Mouse (Mus musculus): Measurements from ENCODE around the gene Apoc1. TPM values are rescaled to one million over a fixed set of nuclear protein-coding genes. Genes with fewer than 3 reads are reported as not detected.

Gene Apoc1
- total RNA-seq, 1 experiment from 2014 or later: 16.5 TPM

DNA sequence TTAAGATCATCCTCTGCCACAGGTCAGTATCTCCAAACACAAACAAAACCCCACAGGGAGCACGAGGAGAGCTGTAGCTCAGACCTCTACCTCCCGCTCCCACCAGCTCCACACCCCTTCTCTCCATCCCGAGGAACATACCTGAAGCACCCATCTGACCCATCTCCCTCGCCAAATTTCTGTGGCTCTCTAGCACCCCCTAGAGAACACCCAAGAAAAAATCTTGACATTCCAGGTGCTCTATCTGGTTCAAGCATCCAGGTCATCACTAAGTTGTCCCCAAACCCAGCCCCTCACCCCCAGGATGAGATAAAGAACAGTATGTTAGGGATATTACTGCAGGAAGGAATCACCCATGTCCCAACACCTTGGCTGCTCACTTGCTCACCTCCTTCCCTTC, 20.7 kb upstream of the Apoc1 start:
- no peak for ATAC-seq (replicated peaks; ENCODE audit: insufficient number of reproducible peaks, low FRiP score, low TSS enrichment, poor library complexity, severe bottlenecking)

DNA sequence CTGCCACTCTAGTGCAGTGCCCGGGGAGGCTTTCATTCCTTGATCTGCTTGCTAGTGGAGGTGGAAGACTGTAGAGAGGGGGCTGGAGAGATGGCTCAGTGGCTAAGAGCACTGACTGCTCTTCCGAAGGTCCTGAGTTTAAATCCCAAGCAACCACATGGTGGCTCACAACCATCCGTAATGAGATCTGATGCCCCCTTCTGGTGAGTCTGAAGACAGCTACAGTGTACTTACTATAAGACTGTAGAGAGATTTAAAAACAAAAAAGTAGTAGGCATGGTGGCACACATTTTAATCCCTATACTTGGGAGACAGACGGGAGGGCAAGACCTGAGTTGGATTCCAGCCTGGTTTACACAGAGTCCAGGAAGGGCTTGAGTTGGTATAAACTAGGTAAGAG, 20.0 kb upstream of the Apoc1 start:
- no peak for ATAC-seq (replicated peaks; ENCODE audit: insufficient number of reproducible peaks, low FRiP score, low TSS enrichment, poor library complexity, severe bottlenecking)

DNA sequence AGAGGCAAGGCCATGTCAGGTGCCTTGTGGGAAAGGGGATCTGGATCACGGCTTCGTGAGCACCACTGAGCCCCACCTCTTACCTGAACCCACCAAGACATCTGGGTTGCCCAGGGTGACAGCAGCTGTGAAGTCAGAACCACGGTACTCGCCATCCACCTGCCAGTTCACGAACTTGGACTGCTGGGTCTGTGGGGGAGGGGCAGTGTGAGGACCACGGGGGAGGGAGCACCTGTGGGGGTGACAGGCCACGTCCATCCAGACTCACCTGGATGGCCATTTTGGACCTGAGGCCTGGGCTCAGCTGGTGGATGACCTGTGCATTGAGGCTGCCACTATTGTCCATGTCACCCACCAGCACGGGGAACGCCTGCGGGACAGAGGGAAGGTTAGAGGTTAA, 18.2 kb upstream of the Apoc1 start:
- ATAC-seq (replicated peaks; ENCODE audit: insufficient number of reproducible peaks, low FRiP score, low TSS enrichment, poor library complexity, severe bottlenecking): no peak

DNA sequence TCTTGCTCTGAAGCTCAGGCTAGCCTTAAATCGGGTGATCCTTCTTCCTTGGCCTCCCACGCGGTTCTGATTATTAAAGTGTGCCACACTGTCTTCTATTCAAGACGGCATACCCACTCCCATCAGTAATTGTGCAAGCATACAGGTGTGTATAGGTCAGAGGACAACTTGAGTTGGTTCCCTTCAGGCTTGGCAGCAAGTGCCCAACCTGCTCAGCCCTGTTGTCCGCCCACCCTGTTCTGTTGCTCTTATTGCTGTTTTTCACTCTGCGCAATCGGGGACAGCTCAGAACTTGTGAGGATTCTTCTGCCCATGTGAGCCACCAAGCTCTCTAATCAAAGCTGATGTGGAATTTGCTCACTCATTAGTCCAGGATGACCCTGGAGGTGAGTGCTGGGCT, 12.8 kb upstream of the Apoc1 start:
- ATAC-seq (replicated peaks; ENCODE audit: insufficient number of reproducible peaks, low FRiP score, low TSS enrichment, poor library complexity, severe bottlenecking): no peak

DNA sequence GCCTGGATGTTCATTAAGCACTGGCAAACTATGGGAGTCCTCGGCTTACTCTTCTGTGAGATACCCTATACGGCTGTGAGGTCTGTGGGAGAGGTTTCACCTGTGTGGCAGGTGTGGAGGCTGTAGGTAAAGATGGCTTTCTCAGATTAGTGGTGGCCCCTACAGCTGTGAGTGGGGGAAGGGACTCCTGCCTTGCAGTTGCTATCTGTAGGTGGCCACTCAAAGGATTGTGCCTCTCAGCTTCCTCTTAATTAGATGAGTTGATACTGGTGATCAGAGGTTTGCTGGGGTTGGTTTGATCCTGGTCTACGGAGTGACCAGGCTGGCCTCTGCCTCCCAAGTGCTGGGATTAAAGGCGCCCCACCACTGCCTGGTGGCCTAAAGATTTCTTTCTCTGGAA, 12.0 kb upstream of the Apoc1 start:
- ATAC-seq (replicated peaks; ENCODE audit: insufficient number of reproducible peaks, low FRiP score, low TSS enrichment, poor library complexity, severe bottlenecking): no peak

DNA sequence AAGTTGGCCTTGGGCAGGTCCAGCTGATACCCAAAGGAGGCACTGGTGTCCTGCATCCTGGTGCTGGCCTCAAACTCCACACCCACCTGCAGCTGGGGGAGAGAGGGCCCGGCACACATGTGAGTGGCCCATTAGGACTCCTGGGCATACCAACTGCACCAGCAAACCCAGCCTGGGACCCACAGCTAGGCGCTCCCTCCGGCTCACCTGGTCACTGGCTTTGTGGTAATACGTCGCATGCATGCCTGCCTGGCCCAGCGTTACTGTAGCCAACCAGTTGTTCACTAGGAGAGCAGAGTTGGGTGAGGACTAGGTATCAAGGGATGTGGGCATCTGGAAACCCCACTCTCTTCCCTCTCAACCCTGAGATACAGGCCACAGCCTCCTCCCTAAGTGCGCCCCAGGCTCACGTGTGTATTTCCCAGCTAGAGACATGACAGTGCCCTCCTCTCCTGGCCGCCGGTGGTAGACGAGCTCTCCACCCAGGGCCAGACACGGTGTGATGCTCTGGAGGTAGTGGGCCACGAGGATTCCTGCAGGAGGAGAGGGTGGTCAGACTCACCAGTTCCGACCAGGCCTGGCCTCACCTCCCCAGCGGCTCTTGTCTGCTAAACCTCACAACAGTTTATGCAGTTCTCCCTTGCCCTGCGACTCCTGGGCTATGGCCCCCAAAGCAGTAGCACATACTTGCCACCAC, 10.5 kb upstream of the Apoc1 start:
- ATAC-seq (replicated peaks; ENCODE audit: insufficient number of reproducible peaks, low FRiP score, low TSS enrichment, poor library complexity, severe bottlenecking): no peak

DNA sequence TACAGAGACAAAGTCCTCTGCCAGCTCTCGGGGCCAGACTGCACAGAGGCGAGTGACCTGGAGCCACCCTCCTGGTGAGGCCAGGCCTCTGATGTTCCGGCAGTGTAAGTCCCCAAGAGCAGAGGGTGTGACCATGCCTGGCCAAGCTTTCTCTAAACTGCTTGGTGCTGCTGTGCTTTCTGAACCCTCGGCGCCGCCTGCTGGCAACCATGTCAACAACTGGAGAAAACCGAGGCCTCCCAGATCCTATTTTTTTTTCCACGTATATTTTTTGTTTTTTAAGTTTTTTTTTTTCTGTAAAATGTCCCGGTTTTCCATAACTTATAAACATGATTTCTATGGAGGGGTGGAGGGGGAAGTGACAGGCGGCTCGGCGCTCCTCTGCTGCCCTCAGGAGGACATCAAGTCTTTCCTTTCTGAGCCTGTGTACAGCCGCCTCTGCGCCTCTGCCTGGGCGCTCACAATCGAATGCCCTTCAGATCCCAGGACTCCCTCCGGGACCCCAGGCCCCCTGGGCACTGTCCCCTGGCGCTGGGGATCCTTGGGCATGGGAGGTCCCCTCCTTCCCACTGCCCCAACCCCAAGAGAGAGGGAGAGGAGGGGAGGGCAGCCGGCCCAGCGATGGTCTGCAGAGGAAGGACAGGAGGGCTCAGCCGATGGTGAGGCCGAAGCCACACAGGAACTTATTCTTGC, 8.8 kb upstream of the Apoc1 start:
- ATAC-seq (replicated peaks; ENCODE audit: insufficient number of reproducible peaks, low FRiP score, low TSS enrichment, poor library complexity, severe bottlenecking): peak; percentile 44

DNA sequence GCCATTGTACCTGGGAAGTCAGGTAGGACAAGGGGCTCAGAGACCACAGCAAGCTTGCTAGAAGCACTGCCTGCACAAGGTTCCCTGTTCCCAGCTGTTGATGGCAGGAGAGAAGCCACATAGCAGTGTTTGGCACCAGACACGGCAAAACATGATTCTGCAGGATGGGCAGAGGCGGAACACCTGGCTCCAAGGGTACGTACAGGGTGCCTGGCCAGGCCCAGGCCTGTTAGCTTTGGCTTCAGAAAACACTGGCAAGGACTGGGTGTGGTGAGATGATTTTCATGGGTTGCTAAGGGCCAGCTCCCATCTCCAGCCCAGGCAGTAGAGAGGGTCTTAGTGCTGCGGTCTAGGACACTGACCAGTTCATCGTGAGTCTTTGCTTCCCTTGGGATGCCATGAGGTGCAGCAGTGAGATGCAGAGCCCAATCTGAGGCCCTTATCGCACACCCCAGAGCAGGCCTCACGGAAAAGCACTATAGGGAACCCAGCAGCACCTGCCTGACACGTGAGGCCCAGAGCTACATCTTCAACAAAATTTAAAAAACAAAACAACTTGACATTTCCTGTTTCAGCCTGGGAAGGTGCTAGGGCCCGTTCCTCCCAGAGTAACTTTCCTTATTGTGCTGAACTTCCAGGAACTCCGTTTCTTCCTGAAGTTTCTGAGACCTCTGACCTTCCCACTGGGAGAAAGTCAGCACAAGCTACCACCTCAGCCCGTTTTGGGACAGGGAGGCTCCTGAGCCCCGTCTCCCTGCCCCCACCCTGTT, 8.0 kb upstream of the Apoc1 start:
- no peak for ATAC-seq (replicated peaks; ENCODE audit: insufficient number of reproducible peaks, low FRiP score, low TSS enrichment, poor library complexity, severe bottlenecking)

DNA sequence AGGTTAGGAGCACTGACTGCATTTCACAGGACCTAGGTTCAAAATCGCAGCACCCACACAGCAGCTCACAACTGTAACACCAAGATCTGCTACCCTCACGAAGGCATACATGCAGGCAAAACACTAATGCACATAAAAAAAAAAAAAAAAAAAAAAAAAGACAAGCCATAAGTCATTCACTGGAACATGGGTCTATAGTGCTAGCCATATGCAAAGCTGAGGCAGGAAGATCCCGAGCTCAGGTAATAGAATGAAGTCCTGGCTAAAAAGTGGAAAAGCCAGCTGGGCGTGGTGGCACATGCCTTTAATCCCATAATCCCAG, 7.3 kb upstream of the Apoc1 start:
- ATAC-seq (replicated peaks; ENCODE audit: insufficient number of reproducible peaks, low FRiP score, low TSS enrichment, poor library complexity, severe bottlenecking): no peak

DNA sequence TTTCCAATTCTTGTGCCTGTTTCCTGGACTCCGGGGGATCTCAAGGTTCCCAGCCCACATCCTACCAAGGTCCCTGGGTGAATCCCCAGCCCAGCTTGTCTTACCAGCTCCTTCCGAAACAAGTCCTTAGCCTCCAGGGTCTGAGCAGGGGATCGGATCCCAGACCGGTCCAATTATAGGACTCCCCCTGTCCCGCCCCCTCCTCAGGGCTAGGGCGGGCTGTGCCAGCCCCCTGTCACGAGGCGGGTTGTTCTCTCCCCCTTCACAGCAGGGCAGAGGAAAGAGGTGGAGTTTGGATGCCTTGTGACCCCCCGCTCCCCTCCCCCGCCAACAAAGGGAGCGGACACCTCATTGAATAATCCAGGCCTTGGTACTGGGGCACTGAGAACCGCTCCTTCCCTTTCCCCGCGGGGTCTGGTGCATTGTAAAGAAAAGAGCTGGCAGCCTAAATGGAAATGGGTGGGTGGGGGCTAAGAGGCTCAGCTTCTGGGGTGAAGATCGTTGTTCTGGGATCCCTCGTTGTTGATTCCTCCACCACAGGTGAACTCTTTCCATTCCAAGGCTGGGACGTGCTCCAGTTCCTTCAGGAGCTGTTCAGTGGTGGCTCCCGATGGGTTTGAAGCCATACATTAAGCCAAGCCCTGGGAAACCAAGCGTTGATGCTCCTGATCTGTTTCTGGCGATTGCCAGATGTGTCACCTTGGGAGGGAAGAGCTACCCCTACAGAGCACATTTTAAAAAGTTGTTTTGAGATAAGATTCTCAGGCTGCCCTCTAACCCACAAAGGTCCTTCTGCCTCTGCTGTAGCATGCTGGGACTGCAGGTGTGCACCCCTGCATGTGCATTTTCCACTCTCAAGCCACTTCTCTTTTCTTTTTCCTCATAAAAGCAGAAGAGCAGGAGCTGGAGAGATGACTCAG, 6.7 kb upstream of the Apoc1 start, which contains the start of gene Apoe:
Apoe (minus strand) TSS at position 282 of the 920 bp plus-strand sequence.
- ATAC-seq (replicated peaks; ENCODE audit: insufficient number of reproducible peaks, low FRiP score, low TSS enrichment, poor library complexity, severe bottlenecking): peak; percentile 32

DNA sequence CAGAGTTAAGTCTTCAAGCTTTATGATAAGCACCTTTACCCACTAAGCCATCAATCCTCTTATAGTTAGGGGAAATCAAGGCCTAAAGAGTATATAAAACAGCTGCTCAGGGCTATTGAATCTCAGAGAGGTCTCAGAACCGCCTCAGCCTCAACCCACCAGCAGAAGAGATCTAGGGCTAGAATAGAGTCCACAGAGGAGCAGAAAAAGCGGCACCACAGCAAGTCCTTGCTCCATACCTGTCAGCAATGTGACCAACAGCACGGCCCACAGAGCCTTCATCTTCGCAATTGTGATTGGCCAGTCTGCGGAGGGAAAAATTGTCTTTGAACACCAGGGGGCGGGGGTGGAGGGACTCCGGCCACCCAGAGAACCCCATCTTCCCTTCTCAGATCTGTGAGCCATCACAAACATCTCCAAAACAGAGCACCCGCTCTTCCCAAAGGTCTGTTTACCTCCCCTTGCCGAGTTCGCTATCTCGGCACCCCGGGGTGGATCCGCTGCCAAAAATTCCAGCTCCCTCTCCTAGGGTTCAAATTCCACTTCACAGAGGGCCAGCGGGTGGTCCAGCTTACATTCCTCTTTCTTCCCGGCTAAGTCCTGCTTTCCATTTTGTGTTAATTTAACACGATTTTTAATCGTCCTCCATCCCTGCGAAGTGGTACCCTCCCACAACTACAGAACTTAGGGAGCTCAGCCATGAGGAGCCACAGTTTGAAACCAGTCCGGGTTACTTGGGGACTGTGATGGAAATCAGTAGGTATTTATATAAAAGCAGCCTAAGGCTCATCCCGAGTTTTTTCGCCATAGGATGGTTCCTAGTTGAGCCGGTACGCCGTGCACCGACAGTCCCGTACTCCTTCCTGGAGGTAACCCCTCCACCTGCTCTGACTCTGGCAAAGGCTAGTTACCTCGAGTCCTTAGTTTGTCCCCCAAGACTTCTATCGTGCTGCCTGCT, 5.8 kb upstream of the Apoc1 start:
- peak; percentile 29 for ATAC-seq (replicated peaks; ENCODE audit: insufficient number of reproducible peaks, low FRiP score, low TSS enrichment, poor library complexity, severe bottlenecking)

DNA sequence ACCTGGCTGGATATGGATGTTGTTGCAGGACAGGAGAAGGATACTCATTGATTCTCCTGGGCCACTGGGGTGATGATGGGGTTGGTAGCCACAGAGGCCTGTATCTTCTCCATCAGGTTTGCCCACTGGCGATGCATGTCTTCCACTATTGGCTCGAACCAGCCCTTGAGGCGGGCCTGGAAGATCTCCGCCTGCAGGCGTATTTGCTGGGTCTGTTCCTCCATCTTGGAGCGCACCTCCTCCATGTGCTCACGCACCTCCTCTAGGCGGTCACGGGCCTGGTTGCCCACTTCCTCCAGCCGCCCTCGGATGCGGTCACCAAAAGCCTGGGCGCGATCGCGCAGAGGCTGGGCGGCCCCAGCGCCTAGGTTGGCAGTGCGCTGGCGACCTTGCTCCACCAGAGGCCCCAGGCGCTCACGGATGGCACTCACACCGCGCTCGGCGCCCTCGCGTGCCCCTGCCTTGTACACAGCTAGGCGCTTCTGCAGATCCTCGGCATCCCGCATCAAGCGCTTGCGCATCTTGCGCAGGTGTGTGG, 3.9 kb upstream of the Apoc1 start:
- no peak for ATAC-seq (replicated peaks; ENCODE audit: insufficient number of reproducible peaks, low FRiP score, low TSS enrichment, poor library complexity, severe bottlenecking)

DNA sequence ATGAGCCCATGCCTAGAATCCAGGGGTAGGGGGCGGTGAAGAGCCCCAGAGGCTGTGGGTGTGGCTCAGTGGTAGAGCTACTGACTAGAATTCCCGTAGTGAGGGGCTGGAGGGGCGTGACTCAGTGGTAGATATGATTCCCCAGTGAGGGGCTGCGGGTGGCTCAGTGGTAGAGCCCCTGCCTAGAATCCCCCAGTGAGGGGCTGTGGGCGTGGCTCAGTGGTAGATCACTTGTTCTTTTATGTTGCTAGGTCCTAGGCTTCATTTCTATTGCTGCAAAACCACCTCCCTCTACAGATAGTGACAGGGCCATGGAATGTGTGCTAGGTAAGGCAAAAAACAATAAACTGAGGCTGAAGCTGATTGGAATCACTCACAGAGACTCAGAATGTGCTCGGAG, 3.4 kb upstream of the Apoc1 start:
- no peak for ATAC-seq (replicated peaks; ENCODE audit: insufficient number of reproducible peaks, low FRiP score, low TSS enrichment, poor library complexity, severe bottlenecking)

DNA sequence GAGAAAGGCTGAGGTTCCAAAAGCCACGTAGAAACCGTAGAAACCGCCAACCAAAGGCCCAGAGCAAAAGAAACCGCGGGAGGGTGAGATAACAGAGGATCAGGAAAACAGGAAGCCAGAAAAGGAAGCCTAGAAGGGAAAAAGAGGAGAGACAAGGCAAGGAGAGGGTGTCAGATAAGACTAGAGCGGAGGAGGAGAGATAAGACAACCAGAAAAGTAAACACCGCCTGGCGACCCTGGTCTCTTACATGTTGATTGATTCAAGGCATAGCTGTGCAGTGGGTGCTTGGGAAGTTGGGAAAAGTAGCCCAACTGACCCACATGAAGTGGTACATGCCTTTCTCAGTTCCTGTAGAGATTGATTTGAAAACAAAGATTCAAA, 2.7 kb upstream of the Apoc1 start:
- no peak for ATAC-seq (replicated peaks; ENCODE audit: insufficient number of reproducible peaks, low FRiP score, low TSS enrichment, poor library complexity, severe bottlenecking)

DNA sequence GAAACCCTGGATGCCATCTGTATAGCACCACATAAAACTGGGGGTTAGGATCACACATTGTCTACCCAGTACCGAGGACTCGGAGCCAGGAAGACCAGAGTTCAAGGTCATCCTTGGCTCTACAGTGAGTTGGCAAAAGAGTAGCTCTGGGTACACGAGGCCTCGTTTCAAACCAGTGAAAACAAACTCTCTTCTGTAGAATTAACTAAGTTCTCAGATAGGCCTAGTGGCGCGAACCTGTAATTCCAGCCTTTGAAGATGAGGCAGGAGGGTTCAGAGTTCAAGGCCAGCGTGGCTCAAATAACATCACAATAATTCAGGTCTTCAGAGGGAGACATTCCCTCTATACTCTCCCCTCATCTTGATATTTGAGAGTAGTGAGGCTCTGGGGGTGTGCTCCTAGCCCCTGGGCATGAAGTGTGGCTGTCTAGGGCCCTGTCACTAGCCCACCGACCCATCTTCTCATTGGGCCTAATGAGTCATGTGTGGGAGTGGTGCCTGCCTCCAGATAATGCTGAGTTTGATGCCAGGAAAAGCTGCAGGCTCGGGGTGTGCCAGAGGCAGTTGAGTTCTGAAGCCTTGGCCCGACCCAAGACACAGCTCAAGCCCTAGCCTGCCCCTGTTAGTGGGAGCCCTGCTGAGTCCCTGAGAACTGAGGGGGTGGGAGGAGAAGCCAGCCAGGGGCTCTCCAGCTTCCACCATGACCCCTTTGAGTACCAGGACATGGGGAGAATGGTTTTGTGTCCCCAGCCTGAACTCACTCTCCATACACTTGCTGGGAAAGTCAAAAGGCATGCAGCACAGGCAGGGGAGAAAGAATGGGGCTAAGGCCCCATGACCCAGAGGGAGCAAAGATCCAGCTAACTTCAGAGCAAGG, 2.1 kb upstream of the Apoc1 start:
- no peak for ATAC-seq (replicated peaks; ENCODE audit: insufficient number of reproducible peaks, low FRiP score, low TSS enrichment, poor library complexity, severe bottlenecking)

DNA sequence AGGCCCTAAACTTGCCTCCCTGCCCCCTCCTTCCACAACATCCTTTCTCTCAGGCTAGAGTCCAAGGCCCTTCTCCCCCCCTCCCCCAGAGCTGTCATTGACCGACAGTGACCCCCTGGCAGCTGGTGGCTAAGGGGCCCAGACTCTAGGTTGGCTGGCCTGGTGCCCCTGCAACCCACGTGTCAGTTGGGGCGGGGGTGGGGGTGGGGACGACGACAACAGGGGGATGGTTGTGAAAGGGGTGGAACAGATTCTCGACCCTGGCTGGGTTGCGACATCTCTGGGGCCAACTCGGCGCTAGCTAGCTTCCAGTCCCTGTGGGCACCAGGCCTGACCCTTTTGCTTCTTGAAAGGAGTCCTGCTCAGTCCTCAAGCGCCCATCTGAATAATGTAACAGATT, 961 bp upstream of the Apoc1 start:
- ATAC-seq (replicated peaks; ENCODE audit: insufficient number of reproducible peaks, low FRiP score, low TSS enrichment, poor library complexity, severe bottlenecking): peak; percentile 60

DNA sequence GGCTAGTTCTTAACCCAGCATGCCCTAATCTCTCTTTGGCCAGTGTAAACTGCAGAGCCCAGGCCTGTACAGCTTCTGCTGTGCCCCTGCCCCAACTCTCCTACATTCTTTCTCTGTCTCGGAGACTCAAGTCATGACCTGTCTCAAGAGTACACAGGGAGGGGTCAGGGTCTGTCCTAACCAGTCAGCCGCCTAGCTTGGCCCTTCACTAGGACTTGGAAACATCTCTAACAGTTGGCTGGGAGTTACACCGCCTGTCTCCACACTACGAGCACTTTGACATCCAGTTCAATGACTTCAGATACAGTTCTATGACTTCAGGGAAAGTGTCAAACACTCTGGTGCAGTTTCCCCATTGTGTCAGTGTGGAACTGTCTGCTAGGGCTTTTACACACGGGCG, 1.0 kb downstream of the Apoc1 start:
- ATAC-seq (replicated peaks; ENCODE audit: insufficient number of reproducible peaks, low FRiP score, low TSS enrichment, poor library complexity, severe bottlenecking): no peak
